Comparison of ENCODE assay signal across 1 mouse cellular context in genomic region chr9:109875695-109876601, GRCm38 (mm10).
TF ChIP-seq lines count a peak whose summit lies in the region.

No protein-coding gene starts in this region.

TF ChIP-seq in MEL, 35 proteins besides CTCF, POLR2A, EP300 and RAD21 (continued from another document):
- no peak for TF ChIP-seq ZMIZ1 (IDR thresholded peaks at IDR 0.05; ENCODE audit: low read depth, low read length)
- no peak for TF ChIP-seq GABPA (IDR thresholded peaks at IDR 0.05; ENCODE audit: low read depth, low read length)
- TF ChIP-seq E2F4 (IDR thresholded peaks at IDR 0.05; ENCODE audit: borderline replicate concordance, low read depth, low read length): no peak
- 0 out of 2 replicates have a peak, but pooled peaks have one; percentile 59 for TF ChIP-seq UBTF (IDR thresholded peaks at IDR 0.05; ENCODE audit: borderline replicate concordance, insufficient read depth, low read depth, low read length)
- TF ChIP-seq MAFK (IDR thresholded peaks at IDR 0.05; ENCODE audit: borderline replicate concordance, low read depth, low read length): no peak
- no peak for TF ChIP-seq BHLHE40 (IDR thresholded peaks at IDR 0.05; ENCODE audit: borderline replicate concordance, low read depth, low read length)
- 0 out of 2 replicates have a peak, but pooled peaks have one; percentile 1 for TF ChIP-seq POLR2AphosphoS2 (IDR thresholded peaks at IDR 0.05; ENCODE audit: low read length)
- TF ChIP-seq TCF12 (IDR thresholded peaks at IDR 0.05; ENCODE audit: low read depth, low read length): no peak
- TF ChIP-seq ZC3H11A (IDR thresholded peaks at IDR 0.05; ENCODE audit: low read depth, low read length): no peak
- TF ChIP-seq CHD1 (IDR thresholded peaks at IDR 0.05; ENCODE audit: low read depth, low read length): no peak
- TF ChIP-seq SIN3A (IDR thresholded peaks at IDR 0.05; ENCODE audit: low read length): no peak; the same call in 1 of the 2 replicates
- no peak for TF ChIP-seq ETS1 (IDR thresholded peaks at IDR 0.05; ENCODE audit: low read depth, low read length)
- TF ChIP-seq TBP (IDR thresholded peaks at IDR 0.05; ENCODE audit: low read depth, low read length): no peak
- TF ChIP-seq RCOR1 (IDR thresholded peaks at IDR 0.05; ENCODE audit: low read depth, low read length): no peak
- TF ChIP-seq ZKSCAN1 (IDR thresholded peaks at IDR 0.05; ENCODE audit: low read depth, low read length): no peak
- no peak for TF ChIP-seq GATA1 (IDR thresholded peaks at IDR 0.05; ENCODE audit: low read depth, low read length)
- TF ChIP-seq CHD2 (IDR thresholded peaks at IDR 0.05; ENCODE audit: low read length): no peak
- TF ChIP-seq MAZ (IDR thresholded peaks at IDR 0.05; ENCODE audit: low read depth, low read length): no peak
- no peak for TF ChIP-seq ZNF384 (IDR thresholded peaks at IDR 0.05; ENCODE audit: low read depth, low read length)
- TF ChIP-seq TAL1 (IDR thresholded peaks at IDR 0.05; ENCODE audit: low read length): peak; percentile 11; the same call in 1 of the 2 replicates
- no peak for TF ChIP-seq USF1 (IDR thresholded peaks at IDR 0.05; ENCODE audit: low read depth, low read length)
- 0 out of 2 replicates have a peak, but pooled peaks have one; percentile 1 for TF ChIP-seq KAT2A (conservative IDR thresholded peaks at IDR 0.05; ENCODE audit: low read depth, low read length)
- TF ChIP-seq JUND (IDR thresholded peaks at IDR 0.05; ENCODE audit: low read depth, low read length): no peak
- no peak; the same call in 1 of the 2 replicates for TF ChIP-seq MXI1 (IDR thresholded peaks at IDR 0.05; ENCODE audit: low read depth, low read length)
- no peak for TF ChIP-seq POLR2AphosphoS5 (IDR thresholded peaks at IDR 0.05; ENCODE audit: borderline replicate concordance, low read depth, low read length)
- peak; percentile 43; the same call in 1 of the 2 replicates for TF ChIP-seq NRF1 (IDR thresholded peaks at IDR 0.05; ENCODE audit: insufficient read depth, low read depth, low read length, poor library complexity, severe bottlenecking)
- peak; percentile 24; the same call in 1 of the 2 replicates for TF ChIP-seq MYC (IDR thresholded peaks at IDR 0.05; ENCODE audit: low read depth, low read length)
- no peak for TF ChIP-seq ELF1 (IDR thresholded peaks at IDR 0.05; ENCODE audit: low read depth, low read length)
- TF ChIP-seq MYB (IDR thresholded peaks at IDR 0.05; ENCODE audit: low read depth, low read length): no peak
- TF ChIP-seq NELFE (IDR thresholded peaks at IDR 0.05; ENCODE audit: low read depth, low read length): no peak
